In genomic region chr3:41290535-41291307, GRCm38 (mm10) we compare ENCODE assay signal across 22 mouse cellular contexts.
DNase-seq lines count a peak whose midpoint lies in the region; ATAC-seq and TF ChIP-seq lines count a peak whose summit lies in the region.
"Had no signal": no experiment of that assay in that cellular context is flagged by ENCODE, and none has a peak within 500 bp of the region (broad histone marks: within the 10 kb centered on the region; RNA-seq: fewer than 3 reads in every experiment).

No protein-coding gene starts in this region.

- no peak overlapping the region for H3K4me3 ChIP-seq in intestine, embryonic 14.5 days (ENCODE audit: low read depth, low read length)
- H3K4me3 ChIP-seq in intestine, postnatal 0 days (ENCODE audit: low read depth, low read length) = no peak overlapping the region
- no peak overlapping the region for H3K4me3 ChIP-seq in lung, embryonic 16.5 days (ENCODE audit: low read length)
- H3K4me3 ChIP-seq in embryonic fibroblast, embryonic 13.5 days (ENCODE audit: insufficient read depth, low read length) = no peak overlapping the region
- H3K4me3 ChIP-seq: embryonic facial prominence, embryonic 13.5 days; hindbrain, embryonic 12.5 days; limb, embryonic 13.5 days; liver, embryonic 13.5 days; midbrain, embryonic 12.5 days; neural tube, embryonic 12.5 days had no signal

- H3K27ac ChIP-seq in intestine, embryonic 14.5 days (ENCODE audit: low read depth) = no peak overlapping the region
- H3K27ac ChIP-seq in intestine, postnatal 0 days (ENCODE audit: low read depth, low read length) = no peak overlapping the region
- H3K27ac ChIP-seq in lung, embryonic 16.5 days (ENCODE audit: low read length) = no peak overlapping the region
- H3K27ac ChIP-seq in embryonic fibroblast, embryonic 13.5 days (ENCODE audit: insufficient read depth, low read length) = peak overlapping the region; percentile 95
- H3K27ac ChIP-seq: embryonic facial prominence, embryonic 13.5 days; hindbrain, embryonic 12.5 days; limb, embryonic 13.5 days; liver, embryonic 13.5 days; midbrain, embryonic 12.5 days; neural tube, embryonic 12.5 days had no signal

- ATAC-seq in intestine, embryonic 14.5 days (replicated peaks; ENCODE audit: low FRiP score, low TSS enrichment, low read depth) = peak; percentile 53; the same call in 1 of the 2 replicates
- ATAC-seq in intestine, postnatal 0 days = no peak
- peak; percentile 70 for ATAC-seq in lung, embryonic 16.5 days (ENCODE audit: low read depth)
- ATAC-seq: forebrain, postnatal 0 days had no signal

- H3K4me1 ChIP-seq in intestine, embryonic 14.5 days (replicated peaks; ENCODE audit: control insufficient read depth, insufficient read depth, low read length) = 0 out of 2 replicates have a peak, but pooled peaks cover 2% of the 10 kb centered on the region
- peaks cover 5% of the 10 kb centered on the region; the same call in 1 of the 2 replicates for H3K4me1 ChIP-seq in intestine, postnatal 0 days (replicated peaks; ENCODE audit: control insufficient read depth, insufficient read depth, low read length)
- peaks cover 18% of the 10 kb centered on the region for H3K4me1 ChIP-seq in lung, embryonic 16.5 days (replicated peaks; ENCODE audit: control insufficient read depth, insufficient read depth, low read length)
- H3K4me1 ChIP-seq in embryonic fibroblast, embryonic 13.5 days (ENCODE audit: control insufficient read depth, insufficient read depth, low read length) = peaks cover 19% of the 10 kb centered on the region
- H3K4me1 ChIP-seq: hindbrain, embryonic 12.5 days; liver, embryonic 13.5 days; midbrain, embryonic 12.5 days; neural tube, embryonic 12.5 days had no signal

- no peak for TF ChIP-seq POLR2A in embryonic fibroblast, embryonic 13.5 days (IDR thresholded peaks at IDR 0.05; ENCODE audit: low read depth, low read length)

- no peaks in the 10 kb centered on the region for H3K27me3 ChIP-seq in intestine, embryonic 14.5 days (replicated peaks; ENCODE audit: control insufficient read depth, insufficient read depth, low read length)
- no peaks in the 10 kb centered on the region for H3K27me3 ChIP-seq in intestine, postnatal 0 days (replicated peaks; ENCODE audit: control insufficient read depth, insufficient read depth, low read length)
- H3K27me3 ChIP-seq in lung, embryonic 16.5 days (ENCODE audit: control insufficient read depth, insufficient read depth, low read depth, low read length) = peaks cover 2% of the 10 kb centered on the region; the same call in 1 of the 2 replicates
- H3K27me3 ChIP-seq: embryonic facial prominence, embryonic 13.5 days; hindbrain, embryonic 12.5 days; limb, embryonic 13.5 days; liver, embryonic 13.5 days; midbrain, embryonic 12.5 days; neural tube, embryonic 12.5 days had no signal

- no peaks in the 10 kb centered on the region for H3K9me3 ChIP-seq in intestine, embryonic 14.5 days (ENCODE audit: control insufficient read depth, low read length)
- no peaks in the 10 kb centered on the region for H3K9me3 ChIP-seq in intestine, postnatal 0 days (ENCODE audit: control insufficient read depth)
- H3K9me3 ChIP-seq in lung, embryonic 16.5 days (ENCODE audit: control insufficient read depth, low read length) = no peaks in the 10 kb centered on the region
- H3K9me3 ChIP-seq: embryonic facial prominence, embryonic 13.5 days; hindbrain, embryonic 12.5 days; limb, embryonic 13.5 days; liver, embryonic 13.5 days; midbrain, embryonic 12.5 days; neural tube, embryonic 12.5 days had no signal

- no peaks in the 10 kb centered on the region for H3K36me3 ChIP-seq in intestine, embryonic 14.5 days (ENCODE audit: control insufficient read depth, insufficient read depth, low read length)
- H3K36me3 ChIP-seq in intestine, postnatal 0 days (ENCODE audit: control insufficient read depth, insufficient read depth) = no peaks in the 10 kb centered on the region
- H3K36me3 ChIP-seq in lung, embryonic 16.5 days (ENCODE audit: control insufficient read depth, insufficient read depth, low read length) = no peaks in the 10 kb centered on the region
- H3K36me3 ChIP-seq: embryonic facial prominence, embryonic 13.5 days; hindbrain, embryonic 12.5 days; limb, embryonic 13.5 days; liver, embryonic 13.5 days; midbrain, embryonic 12.5 days; neural tube, embryonic 12.5 days had no signal

- no peak overlapping the region for H3K9ac ChIP-seq in intestine, embryonic 14.5 days (ENCODE audit: low read length)
- no peak overlapping the region for H3K9ac ChIP-seq in intestine, postnatal 0 days (ENCODE audit: low read depth, low read length)
- H3K9ac ChIP-seq in lung, embryonic 16.5 days (ENCODE audit: low read length) = no peak overlapping the region
- H3K9ac ChIP-seq: embryonic facial prominence, embryonic 13.5 days; forebrain, postnatal 0 days; hindbrain, embryonic 12.5 days; limb, embryonic 13.5 days; liver, embryonic 13.5 days; midbrain, embryonic 12.5 days; neural tube, embryonic 12.5 days had no signal

- DNase-seq in intestine, embryonic 14.5 days (ENCODE audit: low spot score) = no peak
- no peak for DNase-seq in lung, adult 18-20 months
- DNase-seq in lung, postnatal 36 days = peak; percentile 15
- no peak for DNase-seq in left cerebral cortex, adult 18-20 months (ENCODE audit: low spot score in 2 of 2)
- DNase-seq in ovary, postnatal 10 days (ENCODE audit: low spot score) = no peak
- DNase-seq: adrenal gland, postnatal 14 days; cerebellum, postnatal 10 days; forebrain, postnatal 0 days; heart, postnatal 10 days; kidney, postnatal 4 days; liver, embryonic 13.5 days; thymus, adult 18-20 months; thymus, postnatal 4 days had no signal

- 67% methylated on average over 11 of the region's 11 CpGs for WGBS in intestine, embryonic 14.5 days
- WGBS in intestine, postnatal 0 days = 44% methylated on average over 11 of the region's 11 CpGs
- WGBS in lung, embryonic 16.5 days = 30% methylated on average over 11 of the region's 11 CpGs

- no peak for TF ChIP-seq CTCF in intestine, postnatal 0 days (IDR thresholded peaks at IDR 0.05; ENCODE audit: low read depth)
- TF ChIP-seq CTCF in embryonic fibroblast, embryonic 13.5 days (IDR thresholded peaks at IDR 0.05; ENCODE audit: borderline replicate concordance, insufficient read depth, low read length) = no peak

- no peak overlapping the region for H3K4me2 ChIP-seq in intestine, embryonic 14.5 days (ENCODE audit: low read length)
- H3K4me2 ChIP-seq in intestine, postnatal 0 days (replicated peaks; ENCODE audit: low read depth) = no peak overlapping the region
- H3K4me2 ChIP-seq in lung, embryonic 16.5 days (ENCODE audit: low read depth, low read length) = no peak overlapping the region
- H3K4me2 ChIP-seq: embryonic facial prominence, embryonic 13.5 days; heart, embryonic 11.5 days; hindbrain, embryonic 12.5 days; limb, embryonic 13.5 days; liver, embryonic 13.5 days; midbrain, embryonic 12.5 days; neural tube, embryonic 12.5 days had no signal
